Mouse (Mus musculus): ENCODE data around the gene Golph3l. TPM values are rescaled to one million over a fixed set of nuclear protein-coding genes. Genes with fewer than 3 reads are reported as not detected.
A peak's percentile ranks its signal among the peaks of the same experiment; 100 is the strongest.

Gene Golph3l
- polyA plus RNA-seq, 2 experiments, result 23.8 to 32.2 TPM

DNA sequence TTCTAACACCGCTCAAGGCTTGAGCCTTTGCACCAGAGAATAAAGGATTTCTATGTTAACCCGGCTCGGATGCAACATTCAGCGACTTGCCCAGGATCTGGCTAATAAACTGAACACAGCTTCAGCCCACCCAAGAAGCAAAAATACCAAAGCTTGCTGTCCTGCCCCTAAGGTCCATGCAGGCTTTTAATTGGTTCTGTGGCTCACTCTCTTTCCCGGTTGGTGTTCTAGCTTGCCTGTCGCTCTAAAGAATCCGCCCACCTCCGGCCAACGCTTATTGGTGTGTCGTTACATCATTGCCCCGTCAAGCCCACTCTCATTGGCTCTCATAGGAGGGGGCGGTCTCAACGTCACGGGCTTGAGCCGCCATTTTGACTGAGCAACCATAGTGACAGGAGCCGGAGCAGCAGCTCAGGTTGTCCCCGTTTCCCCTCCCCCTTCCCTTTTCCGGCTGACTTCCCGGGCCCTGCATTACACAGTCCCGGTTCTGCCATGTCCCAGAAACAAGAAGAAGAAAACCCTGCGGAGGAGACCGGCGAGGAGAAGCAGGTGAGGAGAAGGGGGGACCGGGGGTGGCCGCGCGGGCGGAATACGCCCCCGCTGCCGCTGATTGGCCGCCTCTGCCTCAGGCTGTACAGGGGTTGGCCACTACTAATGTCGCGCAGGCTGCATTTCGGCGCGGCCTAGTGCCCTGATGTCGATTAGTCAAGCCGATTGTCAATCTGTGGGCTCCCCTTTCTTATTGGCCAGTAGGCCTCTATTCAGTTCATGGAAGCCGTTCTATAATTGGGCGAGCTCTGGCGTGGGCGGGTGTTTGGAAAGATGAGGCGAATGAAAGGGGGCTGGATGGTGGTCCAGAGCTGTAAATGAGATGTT, 36.1 kb downstream of the Golph3l start, which contains the start of gene Ensa:
Ensa (plus strand) TSS at position 366 of the 876 bp plus-strand sequence.
- DNase-seq (ENCODE audit: low spot score) (peak; percentile 100), ATAC-seq (ENCODE audit: low FRiP score, low read depth) (peak; percentile 99)
- Histone ChIP-seq H3K9me3 (ENCODE audit: control insufficient read depth, low read length) (no peaks in the 10 kb centered on the region), H3K9ac (ENCODE audit: low read depth, low read length, severe bottlenecking) (peak within 1 kb of the TSS; percentile 63), H3K4me3 (replicated peaks; ENCODE audit: low read length) (peak within 1 kb of the TSS; percentile 55), H3K36me3 (ENCODE audit: control insufficient read depth, insufficient read depth, low read length) (peaks cover 34% of the 10 kb centered on the region), H3K4me1 (ENCODE audit: control insufficient read depth, insufficient read depth, low read length) (peaks cover 9% of the 10 kb centered on the region), H3K27ac (replicated peaks; ENCODE audit: low read depth, low read length) (peak within 1 kb of the TSS; percentile 90), H3K4me2 (replicated peaks; ENCODE audit: low read depth, low read length, severe bottlenecking) (peak within 1 kb of the TSS; percentile 59), H3K27me3 (ENCODE audit: control insufficient read depth, insufficient read depth, low read length) (no peaks in the 10 kb centered on the region)
- peak; percentile 52; the same call in 1 of the 2 replicates for TF ChIP-seq POLR2A (IDR thresholded peaks at IDR 0.05; ENCODE audit: borderline replicate concordance, extremely low read depth, insufficient read depth, insufficient read length)
- under 1% methylated on average over 42 of the region's 44 CpGs for WGBS

DNA sequence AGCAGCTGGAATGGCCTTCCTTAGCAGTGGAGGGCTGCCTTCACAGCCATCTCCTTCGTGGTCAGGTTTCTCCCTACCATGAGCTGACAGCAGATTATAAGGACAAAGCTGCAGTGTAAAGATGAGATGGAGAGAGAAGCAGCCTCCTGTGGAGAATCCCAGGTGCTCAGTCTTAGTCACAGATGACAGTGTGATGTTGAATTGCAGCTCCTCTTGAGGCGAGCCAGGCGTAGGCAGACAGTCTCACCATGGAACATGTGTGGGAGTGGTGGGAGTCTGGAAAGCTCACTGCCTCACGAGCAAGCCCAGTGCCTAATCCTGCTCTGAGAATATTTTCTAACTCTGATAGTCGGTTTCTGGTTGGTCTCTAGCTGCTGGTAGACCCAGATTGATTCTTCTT, 39.0 kb downstream of the Golph3l start:
- Histone ChIP-seq H3K4me3 (replicated peaks; ENCODE audit: low read length) (no peak overlapping the region), H3K9ac (ENCODE audit: low read depth, low read length, severe bottlenecking) (no peak overlapping the region), H3K36me3 (ENCODE audit: control insufficient read depth, insufficient read depth, low read length) (peaks cover 58% of the 10 kb centered on the region), H3K27me3 (ENCODE audit: control insufficient read depth, insufficient read depth, low read length) (no peaks in the 10 kb centered on the region), H3K27ac (replicated peaks; ENCODE audit: low read depth, low read length) (no peak overlapping the region), H3K4me1 (ENCODE audit: control insufficient read depth, insufficient read depth, low read length) (peaks cover 9% of the 10 kb centered on the region), H3K9me3 (ENCODE audit: control insufficient read depth, low read length) (no peaks in the 10 kb centered on the region), H3K4me2 (replicated peaks; ENCODE audit: low read depth, low read length, severe bottlenecking) (no peak overlapping the region)
- DNase-seq (ENCODE audit: low spot score) (no peak), ATAC-seq (ENCODE audit: low FRiP score, low read depth) (no peak)
- WGBS, result 92% methylated on average over 5 of the region's 5 CpGs
- TF ChIP-seq POLR2A (IDR thresholded peaks at IDR 0.05; ENCODE audit: borderline replicate concordance, extremely low read depth, insufficient read depth, insufficient read length), result no peak

GRCm38 (mm10) chr3:95629755-95630154, 41.0 kb downstream of the Golph3l start:
- Histone ChIP-seq H3K4me1 (ENCODE audit: control insufficient read depth, insufficient read depth, low read length) (peaks cover 9% of the 10 kb centered on the region), H3K4me3 (replicated peaks; ENCODE audit: low read length) (no peak overlapping the region), H3K9ac (ENCODE audit: low read depth, low read length, severe bottlenecking) (no peak overlapping the region), H3K27me3 (ENCODE audit: control insufficient read depth, insufficient read depth, low read length) (no peaks in the 10 kb centered on the region), H3K9me3 (ENCODE audit: control insufficient read depth, low read length) (no peaks in the 10 kb centered on the region), H3K4me2 (replicated peaks; ENCODE audit: low read depth, low read length, severe bottlenecking) (no peak overlapping the region), H3K36me3 (ENCODE audit: control insufficient read depth, insufficient read depth, low read length) (peaks cover 76% of the 10 kb centered on the region), H3K27ac (replicated peaks; ENCODE audit: low read depth, low read length) (no peak overlapping the region)
- no peak for ATAC-seq (ENCODE audit: low FRiP score, low read depth)
- WGBS, result 81% methylated on average over 3 of the region's 4 CpGs
- no peak for TF ChIP-seq POLR2A (IDR thresholded peaks at IDR 0.05; ENCODE audit: borderline replicate concordance, extremely low read depth, insufficient read depth, insufficient read length)
- no peak for DNase-seq (ENCODE audit: low spot score)

GRCm38 (mm10) chr3:95630856-95631255, 42.1 kb downstream of the Golph3l start:
- Histone ChIP-seq H3K27me3 (ENCODE audit: control insufficient read depth, insufficient read depth, low read length) (no peaks in the 10 kb centered on the region), H3K4me3 (replicated peaks; ENCODE audit: low read length) (no peak overlapping the region), H3K36me3 (ENCODE audit: control insufficient read depth, insufficient read depth, low read length) (peaks cover 86% of the 10 kb centered on the region), H3K27ac (replicated peaks; ENCODE audit: low read depth, low read length) (no peak overlapping the region), H3K9me3 (ENCODE audit: control insufficient read depth, low read length) (no peaks in the 10 kb centered on the region), H3K4me1 (ENCODE audit: control insufficient read depth, insufficient read depth, low read length) (peaks cover 6% of the 10 kb centered on the region), H3K4me2 (replicated peaks; ENCODE audit: low read depth, low read length, severe bottlenecking) (no peak overlapping the region), H3K9ac (ENCODE audit: low read depth, low read length, severe bottlenecking) (no peak overlapping the region)
- no peak for DNase-seq (ENCODE audit: low spot score)
- ATAC-seq (ENCODE audit: low FRiP score, low read depth), result no peak
- no peak for TF ChIP-seq POLR2A (IDR thresholded peaks at IDR 0.05; ENCODE audit: borderline replicate concordance, extremely low read depth, insufficient read depth, insufficient read length)
- WGBS, result 86% methylated on average over 3 of the region's 3 CpGs

DNA sequence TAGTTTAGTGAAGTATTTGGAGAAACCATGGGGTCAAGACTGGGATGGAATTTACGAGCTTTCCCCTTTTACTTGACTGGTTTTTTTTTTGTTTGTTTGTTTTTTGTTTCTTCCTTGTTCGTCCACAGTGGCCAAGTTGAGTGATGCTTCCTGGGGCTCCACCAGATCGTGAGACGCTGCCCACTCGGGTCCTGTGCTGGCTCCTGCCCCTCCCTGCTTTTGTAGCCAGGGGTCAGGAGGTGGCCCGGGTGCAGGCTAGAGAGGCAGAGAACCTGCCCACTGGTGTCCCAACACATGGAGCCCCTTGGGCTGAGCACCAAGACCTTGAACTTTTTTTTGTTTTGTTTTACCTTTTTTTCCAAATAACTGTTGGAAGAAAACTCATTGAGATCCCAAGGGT, 42.6 kb downstream of the Golph3l start:
- H3K9me3 ChIP-seq (ENCODE audit: control insufficient read depth, low read length), result no peaks in the 10 kb centered on the region
- ATAC-seq (ENCODE audit: low FRiP score, low read depth) (no peak), DNase-seq (ENCODE audit: low spot score) (no peak)
- H3K4me1 ChIP-seq (ENCODE audit: control insufficient read depth, insufficient read depth, low read length), result peaks cover 1% of the 10 kb centered on the region; the same call in 1 of the 2 replicates
- H3K36me3 ChIP-seq (ENCODE audit: control insufficient read depth, insufficient read depth, low read length), result peaks cover 90% of the 10 kb centered on the region
- H3K9ac ChIP-seq (ENCODE audit: low read depth, low read length, severe bottlenecking), result no peak overlapping the region
- no peak overlapping the region for H3K4me3 ChIP-seq (replicated peaks; ENCODE audit: low read length)
- H3K27ac ChIP-seq (replicated peaks; ENCODE audit: low read depth, low read length), result no peak overlapping the region
- WGBS, result 83% methylated on average over 6 of the region's 6 CpGs
- no peaks in the 10 kb centered on the region for H3K27me3 ChIP-seq (ENCODE audit: control insufficient read depth, insufficient read depth, low read length)
- no peak for TF ChIP-seq POLR2A (IDR thresholded peaks at IDR 0.05; ENCODE audit: borderline replicate concordance, extremely low read depth, insufficient read depth, insufficient read length)
- no peak overlapping the region for H3K4me2 ChIP-seq (replicated peaks; ENCODE audit: low read depth, low read length, severe bottlenecking)
